Mouse (Mus musculus) neural tube, embryonic 11.5 days (tissue): ENCODE results near the gene Msh5. TPM values are rescaled to one million over a fixed set of nuclear protein-coding genes. Genes with fewer than 3 reads are reported as not detected.

Source experiments
- ATAC-seq: fragments of 200-750 bp; cut with Nextera tagmentation; 2 replicates; pipeline ENCODE4 v1.8.0; 2017; ENCODE audit warnings: moderate number of reproducible peaks, mild to moderate bottlenecking, moderate TSS enrichment, moderate library complexity; ENCODE audit not compliant: insufficient read depth, low FRiP score, low TSS enrichment
- DNase-seq: peaks from one replicate; pipeline ENCODE4 v3.0.0-alpha.2; 2015; ENCODE audit warnings: low spot score
- H3K27ac ChIP-seq: fragments of 300-500 bp; sonication (generic); 2 replicates; pipeline ENCODE4 v1.5.1; 2014; ENCODE audit warnings: low read depth, mild to moderate bottlenecking, low read length
- H3K27me3 ChIP-seq: fragments of 300-500 bp; sonication (generic); 2 replicates; pipeline ENCODE4 v1.6.1; 2014; ENCODE audit warnings: mild to moderate bottlenecking, low read length, mixed read lengths; ENCODE audit not compliant: control insufficient read depth, insufficient read depth
- H3K36me3 ChIP-seq: fragments of 300-500 bp; sonication (generic); 2 replicates; pipeline ENCODE4 v1.6.1; 2014; ENCODE audit warnings: mild to moderate bottlenecking, low read length, moderate library complexity, mixed read lengths; ENCODE audit not compliant: control insufficient read depth, insufficient read depth
- H3K4me1 ChIP-seq: fragments of 300-500 bp; sonication (generic); 2 replicates; pipeline ENCODE4 v1.6.1; 2014; ENCODE audit warnings: low read length, mixed read lengths; ENCODE audit not compliant: control insufficient read depth, insufficient read depth
- H3K4me2 ChIP-seq: fragments of 300-500 bp; sonication (generic); 2 replicates; pipeline ENCODE4 v1.6.1; 2014; ENCODE audit warnings: low read depth, mild to moderate bottlenecking, moderate library complexity
- H3K4me3 ChIP-seq: fragments of 300-500 bp; sonication (generic); 2 replicates; pipeline ENCODE4 v1.5.1; 2014; ENCODE audit warnings: low read depth, low read length
- H3K9ac ChIP-seq: fragments of 300-500 bp; sonication (generic); 2 replicates; pipeline ENCODE4 v1.6.1; 2014; ENCODE audit warnings: mild to moderate bottlenecking, low read length
- H3K9me3 ChIP-seq: fragments of 300-500 bp; sonication (generic); 2 replicates; pipeline ENCODE4 v1.6.1; 2016; ENCODE audit warnings: low read length; ENCODE audit not compliant: control insufficient read depth
- WGBS: fragments of 180-500 bp; shearing (Covaris S2); extraction: QIAGEN DNeasy Blood & Tissue Kit; methylation state at CpG from one replicate; pipeline ENCODE4 v1.1.7; 2014; 5-methylcytosine and 5-hydroxymethylcytosine counted together
- polyA plus RNA-seq: library from polyadenylated mRNA; unstranded; fragments of >200 nt; fragmentation: Nextera tagmentation; extraction: Ambion mirVana; gene quantifications from 2 replicates; pipeline ENCODE4 v1.2.1, GENCODE M21; 2014

Msh5 gene
- polyA plus RNA-seq, 1 experiment from 2014 or later, result 4.1 TPM

DNA sequence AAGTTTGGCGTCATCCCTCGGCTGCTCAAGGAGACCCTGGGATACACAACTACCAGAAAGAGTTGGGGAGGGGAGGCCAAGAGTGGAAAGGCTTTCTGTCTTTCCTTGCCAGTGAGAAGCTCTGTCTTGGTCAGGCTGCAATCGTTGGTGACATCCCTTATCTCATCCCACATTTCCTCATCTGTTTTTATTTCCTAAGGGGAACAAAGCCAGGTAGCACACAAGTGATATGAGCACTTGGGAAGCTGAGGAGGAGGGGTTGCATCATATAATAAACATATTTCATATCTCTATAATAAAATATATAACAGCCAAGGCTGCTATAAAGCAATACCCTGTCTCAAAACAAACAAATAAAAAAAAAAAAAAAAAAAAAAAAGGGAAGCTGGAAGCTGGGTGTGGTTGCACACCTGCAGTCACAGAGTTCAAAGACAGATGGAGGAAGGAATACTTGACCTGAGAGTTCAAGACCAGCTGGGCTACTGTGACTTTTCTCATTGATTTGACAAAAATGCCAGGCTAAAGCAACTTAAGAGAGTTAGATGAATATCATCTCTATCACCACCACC, 37.5 kb upstream of the Msh5 start:
- Histone ChIP-seq H3K27me3 (no peaks in the 10 kb centered on the region), H3K9ac (no peak overlapping the region), H3K36me3 (no peaks in the 10 kb centered on the region), H3K9me3 (no peaks in the 10 kb centered on the region), H3K4me3 (no peak overlapping the region), H3K27ac (no peak overlapping the region), H3K4me2 (no peak overlapping the region), H3K4me1 (no peaks in the 10 kb centered on the region)
- WGBS, result 79% methylated on average over 3 of the region's 3 CpGs
- no peak for DNase-seq
- ATAC-seq, result no peak

- Histone ChIP-seq H3K9ac (no peak overlapping the region), H3K27ac (no peak overlapping the region), H3K36me3 (no peaks in the 10 kb centered on the region), H3K4me3 (no peak overlapping the region), H3K4me2 (no peak overlapping the region), H3K27me3 (no peaks in the 10 kb centered on the region), H3K9me3 (no peaks in the 10 kb centered on the region), H3K4me1 (0 out of 2 replicates have a peak, but pooled peaks cover under 1% of the 10 kb centered on the region)
- DNase-seq, result no peak
- no peak for ATAC-seq
- 89% methylated on average over 16 of the region's 16 CpGs for WGBS
These were observed 36.5 kb upstream of the Msh5 start for GRCm38 (mm10) chr17:35082841-35083576.

DNA sequence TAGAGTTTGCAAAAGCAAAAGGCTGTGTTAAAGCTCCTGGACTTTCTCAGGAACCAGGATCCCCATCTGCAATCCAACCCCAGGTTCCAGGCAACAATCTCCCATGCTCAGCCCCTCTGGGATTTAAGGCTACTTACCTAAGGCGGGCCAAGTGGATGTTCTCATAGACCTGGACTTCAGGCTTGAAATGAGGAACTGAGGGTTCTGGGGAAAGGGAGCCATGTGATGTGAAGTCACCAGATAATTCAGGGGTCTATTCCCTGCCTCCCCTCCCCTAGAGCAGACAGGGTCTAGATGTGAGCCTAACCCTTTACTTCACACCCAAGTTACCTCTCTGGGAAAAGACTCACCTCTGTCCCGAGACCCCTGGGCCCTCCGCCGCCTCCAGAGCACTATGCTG, 34.2 kb upstream of the Msh5 start:
- ATAC-seq (no peak), DNase-seq (no peak)
- Histone ChIP-seq H3K27me3 (no peaks in the 10 kb centered on the region), H3K27ac (no peak overlapping the region), H3K9ac (no peak overlapping the region), H3K4me2 (no peak overlapping the region), H3K4me1 (peaks cover 9% of the 10 kb centered on the region), H3K36me3 (no peaks in the 10 kb centered on the region), H3K4me3 (no peak overlapping the region), H3K9me3 (no peaks in the 10 kb centered on the region)
- 80% methylated on average over 4 of the region's 4 CpGs for WGBS

DNA sequence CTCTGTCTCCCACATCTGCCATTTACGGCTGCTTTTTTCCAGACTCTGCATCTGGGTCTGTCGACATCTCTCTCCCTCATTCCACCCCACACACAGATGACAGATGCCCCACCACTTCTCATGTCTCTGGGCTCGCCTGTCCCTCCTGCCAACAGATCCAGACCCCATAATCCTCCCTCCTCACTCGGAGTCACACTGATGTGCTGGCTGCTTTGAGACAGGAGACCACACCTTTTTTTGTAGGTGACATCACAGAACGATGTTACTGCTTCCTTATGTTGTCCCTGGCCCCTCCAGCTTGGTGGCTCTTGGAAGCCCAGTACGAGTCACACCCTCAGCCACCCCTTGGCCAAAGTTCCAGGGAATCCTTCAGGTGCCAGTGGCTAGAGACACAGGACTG, 33.7 kb upstream of the Msh5 start:
- DNase-seq (no peak), ATAC-seq (no peak)
- Histone ChIP-seq H3K27ac (no peak overlapping the region), H3K27me3 (no peaks in the 10 kb centered on the region), H3K4me2 (no peak overlapping the region), H3K9ac (no peak overlapping the region), H3K9me3 (no peaks in the 10 kb centered on the region), H3K36me3 (no peaks in the 10 kb centered on the region), H3K4me1 (peaks cover 9% of the 10 kb centered on the region), H3K4me3 (no peak overlapping the region)
- WGBS, result 62% methylated on average over 6 of the region's 6 CpGs

DNA sequence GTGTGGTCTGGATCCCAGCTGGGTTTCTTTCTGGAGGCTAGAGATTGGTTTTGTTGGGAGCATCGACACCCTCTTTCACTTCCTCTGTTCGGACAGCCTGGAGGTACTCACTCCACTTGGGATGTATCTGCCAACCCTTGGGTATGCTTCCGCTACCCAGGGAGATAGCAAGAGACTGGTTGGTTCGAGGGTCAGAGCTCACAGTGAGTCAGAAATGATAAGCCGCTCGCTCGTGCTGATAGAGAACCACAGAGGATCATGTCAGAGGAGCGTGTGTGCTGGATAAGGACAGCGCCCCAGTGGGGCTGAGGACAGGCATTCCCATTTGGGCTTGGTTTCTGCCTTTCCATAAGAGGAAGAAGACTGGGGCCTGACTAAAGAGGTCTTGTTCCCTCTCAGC, 33.2 kb upstream of the Msh5 start:
- DNase-seq (no peak), ATAC-seq (no peak)
- Histone ChIP-seq H3K36me3 (no peaks in the 10 kb centered on the region), H3K9me3 (no peaks in the 10 kb centered on the region), H3K9ac (no peak overlapping the region), H3K4me3 (no peak overlapping the region), H3K27me3 (no peaks in the 10 kb centered on the region), H3K4me2 (no peak overlapping the region), H3K4me1 (peaks cover 9% of the 10 kb centered on the region), H3K27ac (no peak overlapping the region)
- 75% methylated on average over 9 of the region's 9 CpGs for WGBS

DNA sequence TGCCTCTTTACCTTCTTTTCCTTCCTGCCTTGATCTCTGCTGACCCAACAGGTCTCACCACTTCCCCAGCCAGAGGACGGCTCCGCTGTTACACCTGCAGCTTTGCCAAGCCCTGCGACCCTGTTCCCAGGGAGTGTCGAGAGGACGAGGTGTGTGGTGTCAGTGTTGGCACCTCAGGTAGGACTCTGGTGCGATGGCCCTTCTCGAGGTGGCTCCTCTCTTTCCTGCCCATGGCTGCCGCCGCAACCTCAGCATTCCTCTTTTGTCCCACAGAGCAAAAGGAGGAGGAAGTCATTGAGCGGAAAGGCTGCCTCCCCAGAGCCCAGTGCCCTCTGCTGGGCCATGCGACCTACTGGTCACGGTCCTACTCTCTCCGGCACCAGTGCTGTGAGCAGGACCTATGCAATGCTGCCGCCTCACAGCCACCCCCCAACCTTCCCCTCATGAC, 31.3 kb upstream of the Msh5 start, which contains the start of gene Ly6g6d:
Gene Ly6g6d, minus strand, starts transcription at position 280 of the 448 bp plus-strand sequence.
- Histone ChIP-seq H3K27me3 (no peaks in the 10 kb centered on the region), H3K4me2 (peak within 1 kb of the TSS; percentile 42), H3K9me3 (no peaks in the 10 kb centered on the region), H3K27ac (no peak within 1 kb of the TSS), H3K4me1 (peaks cover 9% of the 10 kb centered on the region), H3K36me3 (no peaks in the 10 kb centered on the region), H3K4me3 (peak within 1 kb of the TSS; percentile 9), H3K9ac (peak within 1 kb of the TSS; percentile 57)
- peak; percentile 51 for DNase-seq
- whole genome bisulfite sequencing, result 10% methylated on average over 14 of the region's 14 CpGs
- ATAC-seq, result no peak

- H3K4me1 ChIP-seq, result peaks cover 9% of the 10 kb centered on the region
- peak overlapping the region; percentile 57 for H3K9ac ChIP-seq
- H3K27me3 ChIP-seq, result no peaks in the 10 kb centered on the region
- no peak overlapping the region for H3K27ac ChIP-seq
- H3K4me3 ChIP-seq, result peak overlapping the region; percentile 9; the same call in 1 of the 2 replicates
- no peak for ATAC-seq
- no peak for DNase-seq
- no peaks in the 10 kb centered on the region for H3K36me3 ChIP-seq
- no peaks in the 10 kb centered on the region for H3K9me3 ChIP-seq
- 30% methylated on average over 2 of the region's 2 CpGs for WGBS
- peak overlapping the region; percentile 42 for H3K4me2 ChIP-seq
These were observed 30.7 kb upstream of the Msh5 start for GRCm38 (mm10) chr17:35077285-35077684.

DNA sequence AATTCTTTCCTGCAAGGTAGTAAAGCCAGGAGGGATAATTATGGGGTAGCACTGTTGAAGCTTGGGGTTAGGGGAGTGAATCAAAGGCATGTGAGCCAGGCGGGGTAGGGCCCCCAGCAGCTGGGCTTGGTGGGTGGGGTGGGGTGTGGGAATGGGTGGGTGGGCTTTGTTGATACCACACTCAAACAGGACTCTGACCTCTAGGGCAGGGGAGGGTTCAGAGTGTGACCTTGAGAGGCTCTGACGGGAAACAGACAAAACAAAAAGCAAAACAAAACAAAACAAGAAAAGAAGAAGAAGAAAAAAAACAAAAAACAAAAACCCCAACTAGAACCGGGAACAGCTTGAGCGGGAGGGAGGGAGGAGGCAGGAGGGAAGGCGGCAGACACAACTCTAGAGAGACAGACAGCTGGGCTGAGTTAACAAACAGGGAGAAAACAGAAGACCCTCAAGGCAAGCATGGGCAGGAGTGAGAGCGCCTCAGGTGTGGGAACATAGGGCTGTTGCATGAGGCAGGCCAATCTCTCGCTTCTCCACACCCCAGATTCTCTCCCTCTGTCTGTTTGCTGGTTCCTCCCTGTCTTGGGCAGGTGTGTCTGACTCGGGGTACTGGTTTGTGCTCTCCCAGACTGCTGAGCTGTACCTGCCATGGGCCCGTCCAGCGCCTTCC, 30.1 kb upstream of the Msh5 start, which contains the start of gene Ly6g6e:
Gene Ly6g6e, plus strand, starts transcription at position 396 of the 670 bp plus-strand sequence.
- 25% methylated on average over 10 of the region's 10 CpGs for WGBS
- H3K9ac ChIP-seq, result peak within 1 kb of the TSS; percentile 57
- ATAC-seq (no peak), DNase-seq (no peak)
- H3K4me3 ChIP-seq, result peak within 1 kb of the TSS; percentile 9
- peaks cover 9% of the 10 kb centered on the region for H3K4me1 ChIP-seq
- H3K36me3 ChIP-seq, result no peaks in the 10 kb centered on the region
- H3K27ac ChIP-seq, result no peak within 1 kb of the TSS
- H3K27me3 ChIP-seq, result no peaks in the 10 kb centered on the region
- H3K4me2 ChIP-seq, result peak within 1 kb of the TSS; percentile 42
- no peaks in the 10 kb centered on the region for H3K9me3 ChIP-seq
